Mouse (Mus musculus) embryo, embryonic 11 days (tissue): ENCODE data around the gene Pygo1.

Experiments used
- DNase-seq: peaks from one replicate; pipeline ENCODE4 v3.0.0-alpha.2; 2015

Gene Pygo1

GRCm38 (mm10) chr9:72936301-72936700, 10.9 kb downstream of the Pygo1 start:
- DNase-seq = no peak

GRCm38 (mm10) chr9:72943424-72943823, 18.0 kb downstream of the Pygo1 start:
- DNase-seq = no peak

GRCm38 (mm10) chr9:72944286-72944685, 18.8 kb downstream of the Pygo1 start:
- DNase-seq = no peak

GRCm38 (mm10) chr9:72947010-72947409, 21.6 kb downstream of the Pygo1 start:
- DNase-seq = no peak

GRCm38 (mm10) chr9:72949572-72949971, 24.1 kb downstream of the Pygo1 start:
- DNase-seq = peak; percentile 42

- DNase-seq = peak; percentile 51
Measured at GRCm38 (mm10) chr9:72954746-72955145, 29.3 kb downstream of the Pygo1 start.

- DNase-seq = peak; percentile 60
Measured at GRCm38 (mm10) chr9:72955546-72955945, 30.1 kb downstream of the Pygo1 start.

GRCm38 (mm10) chr9:72958521-72959450, 33.3 kb downstream of the Pygo1 start, which contains the start of the genes Dyx1c1 and Gm44503:
TSS of gene Dyx1c1 (plus strand) at chr9:72958785.
TSS of gene Gm44503 (plus strand) at chr9:72958852.
- DNase-seq = peak; percentile 94

GRCm38 (mm10) chr9:72961346-72961745, 35.9 kb downstream of the Pygo1 start:
- DNase-seq = no peak

GRCm38 (mm10) chr9:72961959-72962358, 36.5 kb downstream of the Pygo1 start:
- DNase-seq = no peak

- DNase-seq = peak; percentile 62
Measured at GRCm38 (mm10) chr9:72968349-72969061, 43.1 kb downstream of the Pygo1 start.

GRCm38 (mm10) chr9:72969874-72970273, 44.4 kb downstream of the Pygo1 start:
- no peak for DNase-seq

GRCm38 (mm10) chr9:72972435-72972834, 47.0 kb downstream of the Pygo1 start:
- DNase-seq = no peak

GRCm38 (mm10) chr9:72972984-72973383, 47.5 kb downstream of the Pygo1 start:
- DNase-seq = no peak

GRCm38 (mm10) chr9:72974734-72975133, 49.3 kb downstream of the Pygo1 start:
- DNase-seq = no peak

GRCm38 (mm10) chr9:72975242-72975641, 49.8 kb downstream of the Pygo1 start:
- DNase-seq = no peak

- no peak for DNase-seq
Measured at GRCm38 (mm10) chr9:72983066-72983465, 57.6 kb downstream of the Pygo1 start.

- DNase-seq = peak; percentile 98
Measured at GRCm38 (mm10) chr9:72985250-72986220, 60.1 kb downstream of the Pygo1 start, which contains the start of the genes Ccpg1os and Ccpg1. TSS of gene Ccpg1os (minus strand) at chr9:72985382. TSS of gene Ccpg1 (plus strand) at chr9:72985429.

GRCm38 (mm10) chr9:72987703-72988102, 62.3 kb downstream of the Pygo1 start:
- DNase-seq = no peak

GRCm38 (mm10) chr9:72988706-72989105, 63.3 kb downstream of the Pygo1 start:
- no peak for DNase-seq

- no peak for DNase-seq
Measured at GRCm38 (mm10) chr9:72991420-72991819, 66.0 kb downstream of the Pygo1 start.

GRCm38 (mm10) chr9:72992576-72992975, 67.1 kb downstream of the Pygo1 start:
- no peak for DNase-seq
